Mouse (Mus musculus) left cerebral cortex, adult 11 months (tissue): ENCODE data around the gene Boc.

Source experiments
- DNase-seq: peaks from one replicate; pipeline ENCODE4 v3.0.0; 2022; ENCODE audit warnings: low spot score

Gene Boc

GRCm38 (mm10) chr16:44527218-44527905 is 31.3 kb downstream of the Boc start:
- DNase-seq: no peak

GRCm38 (mm10) chr16:44526689-44527088 is 32.0 kb downstream of the Boc start:
- no peak for DNase-seq

- no peak for DNase-seq
Observed at GRCm38 (mm10) chr16:44526044-44526443, 32.7 kb downstream of the Boc start.

- no peak for DNase-seq
Observed at GRCm38 (mm10) chr16:44523595-44523994, 35.1 kb downstream of the Boc start.

GRCm38 (mm10) chr16:44516498-44516897 is 42.2 kb downstream of the Boc start:
- no peak for DNase-seq

GRCm38 (mm10) chr16:44510521-44511213 is 48.0 kb downstream of the Boc start:
- no peak for DNase-seq

- no peak for DNase-seq
Observed at GRCm38 (mm10) chr16:44509458-44510344, 49.0 kb downstream of the Boc start.

GRCm38 (mm10) chr16:44508772-44509171 is 49.9 kb downstream of the Boc start:
- no peak for DNase-seq

- DNase-seq: no peak
Observed at GRCm38 (mm10) chr16:44508025-44508424, 50.7 kb downstream of the Boc start.

GRCm38 (mm10) chr16:44507027-44507929 is 51.4 kb downstream of the Boc start:
- DNase-seq: no peak

GRCm38 (mm10) chr16:44505243-44505642 is 53.5 kb downstream of the Boc start:
- no peak for DNase-seq

GRCm38 (mm10) chr16:44502895-44503575 is 55.7 kb downstream of the Boc start:
- DNase-seq: no peak

- DNase-seq: no peak
Observed at GRCm38 (mm10) chr16:44502325-44502724, 56.4 kb downstream of the Boc start.

- no peak for DNase-seq
Observed at GRCm38 (mm10) chr16:44501783-44502182, 56.9 kb downstream of the Boc start.

GRCm38 (mm10) chr16:44498447-44498846 is 60.2 kb downstream of the Boc start:
- no peak for DNase-seq

- DNase-seq: no peak
Observed at GRCm38 (mm10) chr16:44496971-44497464, 61.7 kb downstream of the Boc start.

GRCm38 (mm10) chr16:44494441-44495108 is 64.1 kb downstream of the Boc start:
- no peak for DNase-seq

- no peak for DNase-seq
Observed at GRCm38 (mm10) chr16:44493868-44494267, 64.8 kb downstream of the Boc start.

- no peak for DNase-seq
Observed at GRCm38 (mm10) chr16:44492706-44493105, 66.0 kb downstream of the Boc start.

GRCm38 (mm10) chr16:44492151-44492550 is 66.5 kb downstream of the Boc start:
- no peak for DNase-seq
